Mouse (Mus musculus) central nervous system, embryonic 14 days (tissue): ENCODE measurements around the gene Hck. TPM values are rescaled to one million over a fixed set of nuclear protein-coding genes. Genes with fewer than 3 reads are reported as not detected.

Experiments used
- polyA plus RNA-seq: library from polyadenylated mRNA; depleted of rRNA; stranded (reverse); fragments of >200 nt; gene quantifications from 2 replicates; pipeline ENCODE4 v1.2.3, GENCODE M21; 2012; rRNA removed

The Hck gene
- polyA plus RNA-seq: 2.2 and 3.8 TPM in 2 replicates

GRCm38 (mm10) chr2:153108313-153109264 is at the start of gene Hck:
Hck (plus strand) TSS chr2:153108468.

DNA sequence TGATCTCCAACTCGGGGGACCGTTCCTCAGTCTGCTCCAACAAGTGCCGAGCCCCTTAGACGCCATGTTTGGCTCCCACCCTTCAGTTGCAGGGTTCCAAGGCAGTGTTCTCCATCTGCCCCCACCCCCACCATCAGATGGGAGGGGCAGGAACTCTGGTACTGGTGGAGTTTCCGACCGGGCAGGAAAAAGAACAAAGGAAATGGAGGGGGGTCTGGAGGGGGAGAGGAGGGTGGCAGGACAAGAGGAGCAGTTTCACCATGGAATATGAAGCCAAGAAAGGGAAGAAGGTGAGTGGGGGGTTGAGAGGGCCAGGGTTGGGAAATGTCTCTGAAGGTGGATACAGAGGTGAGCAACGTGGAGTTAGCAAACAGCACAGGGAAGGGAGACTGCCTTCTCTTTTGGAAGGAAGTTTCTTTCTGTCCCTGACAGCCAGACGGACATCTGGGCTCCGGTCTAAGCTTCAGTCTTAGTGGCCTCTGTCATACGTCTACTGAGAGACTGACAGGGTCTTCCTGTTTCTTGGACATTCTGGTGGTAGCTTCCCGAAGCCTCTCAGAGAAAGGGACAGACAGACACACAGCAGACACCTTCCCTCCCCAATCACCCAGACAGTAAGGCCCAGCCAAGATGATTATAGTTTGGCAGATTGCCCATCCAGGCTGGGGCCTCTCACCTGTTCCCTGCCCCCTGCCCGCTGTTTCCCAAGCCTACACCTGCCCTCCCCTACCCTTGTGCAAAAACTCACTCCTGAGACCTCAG is 42.3 kb upstream of the Hck start, which contains the start of gene Ccm2l:
Gene Ccm2l (plus strand): TSS at position 209 of the 762 bp plus-strand sequence.

DNA sequence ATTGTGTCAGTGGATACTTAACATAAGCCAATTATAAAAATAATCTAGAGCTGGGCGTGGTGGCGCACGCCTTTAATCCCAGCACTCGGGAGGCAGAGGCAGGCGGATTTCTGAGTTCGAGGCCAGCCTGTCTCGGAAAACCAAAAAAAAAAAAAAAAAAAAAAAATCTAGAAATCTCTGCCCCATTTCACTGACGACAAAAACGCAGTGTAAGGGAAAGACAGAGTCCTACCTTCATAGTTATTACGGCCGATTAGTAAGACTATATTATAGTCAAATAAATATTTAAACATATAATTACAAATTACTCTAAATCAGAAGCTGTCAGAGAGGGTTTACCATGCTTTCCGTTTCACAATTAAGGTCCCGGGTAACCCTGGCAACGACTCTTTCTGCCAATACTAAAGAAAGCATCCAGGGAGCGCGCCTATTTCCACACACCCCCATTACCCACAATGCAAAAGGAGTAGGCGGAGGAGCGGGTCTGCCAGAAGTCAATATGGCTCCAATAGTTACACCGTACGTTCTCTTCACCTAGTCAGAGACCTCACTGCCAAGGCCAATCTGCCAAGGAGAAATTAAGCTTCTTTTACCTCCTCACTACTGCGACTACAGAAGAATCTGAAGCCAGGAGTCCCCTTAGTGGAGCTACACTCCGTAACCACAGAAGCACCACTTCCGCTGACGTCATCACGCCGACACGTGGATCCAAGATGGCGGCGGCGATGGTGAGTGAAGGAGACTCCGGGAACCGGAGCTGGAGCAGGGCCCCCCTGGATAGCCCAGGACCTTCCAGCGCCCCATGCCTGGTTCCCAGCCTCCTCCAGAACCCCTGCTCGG is 52.8 kb downstream of the Hck start, which contains the start of gene Tm9sf4:
Gene Tm9sf4 (plus strand): TSS at position 460 of the 840 bp plus-strand sequence.

Other genes with a start within 250 kb of the Hck start
- 0.13 TPM in 1 of 2 replicates, not detected in the other for gene Mylk2, start 197.1 kb upstream of the Hck start, polyA plus RNA-seq
- 3.0 and 3.1 TPM in 2 replicates for gene Foxs1, start 175.3 kb upstream of the Hck start, polyA plus RNA-seq
- 19.2 and 19.9 TPM in 2 replicates for gene Dusp15, start 156.8 kb upstream of the Hck start, polyA plus RNA-seq
- gene Ttll9, start 146.0 kb upstream of the Hck start, polyA plus RNA-seq: 4.9 and 5.0 TPM in 2 replicates
- 134 and 148 TPM in 2 replicates for gene Pdrg1, start 93.0 kb upstream of the Hck start, polyA plus RNA-seq
- 9.0 and 10.0 TPM in 2 replicates for gene Xkr7, start 76.6 kb upstream of the Hck start, polyA plus RNA-seq
- gene Ccm2l, start 42.5 kb upstream of the Hck start, polyA plus RNA-seq: 8.8 and 9.1 TPM in 2 replicates
- gene Tm9sf4, start 52.8 kb downstream of the Hck start, polyA plus RNA-seq: 56.4 and 64.6 TPM in 2 replicates
- gene Tspyl3, start 117.0 kb downstream of the Hck start, polyA plus RNA-seq: 22.8 and 24.6 TPM in 2 replicates
- 12.5 and 12.6 TPM in 2 replicates for gene Plagl2, start 133.0 kb downstream of the Hck start, polyA plus RNA-seq
- 21.9 and 22.8 TPM in 2 replicates for gene Pofut1, start 133.1 kb downstream of the Hck start, polyA plus RNA-seq
- gene Kif3b, start 182.9 kb downstream of the Hck start, polyA plus RNA-seq: 30.4 and 31.1 TPM in 2 replicates
- gene Asxl1, start 237.4 kb downstream of the Hck start, polyA plus RNA-seq: 29.3 and 30.0 TPM in 2 replicates